Mouse (Mus musculus) 416B (cell line): ENCODE measurements around the gene Gm42688.

ENCODE experiments used
- DNase-seq: peaks from one replicate; pipeline ENCODE4 v3.0.0; 2011; ENCODE audit warnings: low read depth

Gm42688 gene

DNA sequence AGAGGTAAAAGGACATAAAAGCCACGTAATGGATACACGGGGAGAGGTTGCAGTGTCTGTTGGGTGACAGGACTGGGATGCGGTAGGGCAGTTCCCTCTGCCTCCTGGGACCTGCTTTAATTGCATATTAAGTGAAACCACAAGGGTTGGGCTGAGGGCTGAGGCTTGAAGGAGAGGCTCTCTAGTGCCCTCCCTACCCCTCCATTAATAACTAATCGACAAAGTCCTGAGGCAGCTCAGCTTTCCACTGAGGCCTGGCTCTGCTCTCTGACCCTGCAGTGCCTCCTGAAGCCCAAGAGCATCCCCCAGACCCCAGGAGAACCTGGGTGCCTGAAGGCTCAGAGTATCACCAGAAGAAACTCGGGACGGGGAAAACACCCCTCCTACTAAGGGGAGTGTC, 16.9 kb upstream of the Gm42688 start:
- DNase-seq: no peak

DNA sequence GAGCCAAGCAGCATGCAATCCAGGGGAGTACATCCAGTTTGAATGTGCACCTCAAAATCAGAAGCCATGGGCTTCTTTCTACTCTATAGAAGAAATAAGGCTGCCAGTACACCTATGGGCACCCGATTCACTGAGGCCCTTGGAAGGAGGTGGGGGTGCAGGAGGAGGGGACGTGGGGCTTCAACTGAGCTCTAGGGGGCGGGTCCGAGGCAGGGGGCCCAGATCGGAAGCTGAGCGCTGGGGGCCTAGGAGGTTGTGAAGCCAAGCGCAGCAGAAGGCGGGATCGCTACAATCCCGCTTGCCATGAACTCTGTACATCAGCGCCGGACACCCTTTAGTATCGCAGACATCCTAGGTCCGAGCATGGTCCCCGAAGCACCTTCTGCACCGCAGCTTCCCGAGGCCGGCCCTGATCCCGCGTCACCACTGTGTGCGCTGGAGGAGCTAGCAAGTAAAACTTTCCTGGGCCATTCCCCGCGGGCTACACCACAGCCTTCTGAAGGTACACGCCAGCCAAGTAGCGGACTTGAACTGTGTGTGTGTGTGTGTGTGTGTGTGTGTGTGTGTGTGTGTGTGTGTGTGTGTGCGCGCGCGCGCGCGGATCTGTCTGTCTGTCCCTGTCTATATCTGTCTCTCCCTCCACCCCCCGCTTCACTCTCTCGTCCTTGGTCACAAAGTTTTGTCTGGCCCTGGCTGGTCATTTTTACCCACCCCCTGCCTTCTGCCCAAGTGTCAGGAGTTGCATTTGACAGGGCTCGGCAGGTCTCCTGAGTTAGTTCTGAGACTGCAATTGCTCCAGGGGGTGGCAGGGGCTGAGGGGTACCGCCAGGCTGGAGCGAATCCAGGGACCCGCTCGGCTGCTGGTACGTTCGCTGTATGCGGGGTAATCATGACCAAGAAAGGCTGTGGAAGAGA, 15.0 kb upstream of the Gm42688 start, which contains the start of gene Lbx2:
Lbx2 (plus strand) TSS at position 247 of the 915 bp plus-strand sequence.
- no peak for DNase-seq

GRCm38 (mm10) chr6:83087205-83087925, 14.1 kb upstream of the Gm42688 start:
- no peak for DNase-seq

DNA sequence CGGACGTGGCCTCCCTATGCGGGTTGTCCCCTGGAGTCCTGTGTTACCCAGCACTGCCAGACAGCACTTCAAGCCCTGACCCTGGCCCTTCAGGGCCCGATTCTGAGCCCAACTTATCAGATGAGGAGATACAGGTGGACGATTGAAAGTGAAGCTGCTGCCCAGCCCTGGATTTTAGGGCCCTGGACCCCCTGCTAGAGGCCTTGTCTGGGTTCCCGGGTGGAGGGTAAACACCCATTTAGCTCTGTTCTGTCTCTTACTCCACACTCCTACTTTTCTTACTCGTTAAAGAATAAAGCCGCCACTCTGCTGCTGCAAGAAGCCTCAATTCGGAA, 13.5 kb upstream of the Gm42688 start:
- DNase-seq: no peak

GRCm38 (mm10) chr6:83092416-83093127, 8.8 kb upstream of the Gm42688 start:
- DNase-seq: peak; percentile 26

- no peak for DNase-seq
These were observed 5.4 kb upstream of the Gm42688 start for GRCm38 (mm10) chr6:83095968-83096367.

GRCm38 (mm10) chr6:83098411-83098810, 3.0 kb upstream of the Gm42688 start:
- DNase-seq: no peak

DNA sequence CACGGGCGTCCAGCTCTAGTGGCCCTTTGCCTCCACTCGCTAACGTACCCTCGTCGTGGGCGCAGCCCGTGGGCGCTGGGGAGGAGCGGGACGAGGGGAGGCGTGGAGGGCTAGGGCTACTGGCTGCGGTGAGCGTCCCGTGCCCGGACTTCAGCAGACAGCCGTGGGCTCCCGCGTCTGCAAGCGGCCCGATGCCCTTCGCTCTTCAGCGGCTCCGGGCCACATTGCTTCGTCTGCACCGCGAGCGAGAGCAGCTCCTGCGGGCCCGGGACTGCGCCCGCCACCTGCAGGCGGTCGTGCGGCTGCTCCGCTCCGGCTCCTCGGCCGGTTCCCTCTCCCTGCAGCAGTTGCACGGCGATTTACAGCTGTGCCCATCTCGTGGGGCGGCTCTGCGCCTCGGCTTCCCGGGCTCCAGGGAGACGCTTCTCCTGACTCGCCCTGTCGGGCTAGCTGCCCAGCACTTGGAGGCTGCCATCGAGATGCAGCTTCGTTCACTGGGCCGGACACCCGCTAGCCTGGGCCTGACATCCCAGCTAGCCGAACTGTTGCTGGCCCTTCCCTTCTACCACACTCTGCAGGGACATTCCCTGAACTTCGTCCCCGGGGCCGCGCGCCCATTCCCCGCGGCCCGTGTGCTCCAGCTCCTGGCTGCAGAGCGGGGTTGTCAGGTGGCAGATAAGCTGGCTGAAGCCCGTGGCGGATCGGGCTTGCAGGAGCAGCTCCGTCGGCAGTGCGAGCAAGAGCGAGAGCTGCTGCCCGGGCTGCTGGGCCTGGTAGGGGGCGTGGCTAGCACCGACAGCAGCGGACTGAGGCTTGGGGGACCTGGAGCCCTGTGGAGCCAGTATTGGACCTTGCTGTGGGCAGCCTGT, 505 bp downstream of the Gm42688 start:
- peak; percentile 67 for DNase-seq

DNA sequence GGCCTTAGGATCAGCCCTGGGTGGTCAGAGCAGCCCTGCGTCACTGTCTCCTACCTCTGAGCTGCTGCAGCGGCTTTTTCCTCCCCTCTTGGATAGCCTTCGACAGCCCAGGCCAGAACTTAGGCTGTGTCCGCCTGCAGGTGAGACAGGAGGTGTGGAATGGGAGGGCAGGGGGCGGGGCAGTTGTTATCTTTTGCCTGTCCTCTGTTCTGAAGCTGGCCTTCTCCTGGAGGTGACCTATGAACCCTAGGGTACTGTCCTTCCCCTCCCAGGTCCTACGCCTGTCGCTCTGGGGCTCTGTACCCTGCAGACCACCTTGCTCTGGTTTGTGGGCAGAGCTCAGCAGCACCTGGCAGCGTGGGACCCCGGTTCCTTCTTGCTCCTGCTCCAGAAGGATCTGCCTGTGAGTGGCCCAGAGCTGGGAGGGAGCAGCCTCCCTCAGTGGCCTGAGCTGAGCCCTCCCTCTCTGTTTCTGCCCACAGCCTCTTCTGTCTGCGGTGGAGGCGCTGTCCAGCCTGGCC, 1.8 kb downstream of the Gm42688 start:
- DNase-seq: no peak

DNA sequence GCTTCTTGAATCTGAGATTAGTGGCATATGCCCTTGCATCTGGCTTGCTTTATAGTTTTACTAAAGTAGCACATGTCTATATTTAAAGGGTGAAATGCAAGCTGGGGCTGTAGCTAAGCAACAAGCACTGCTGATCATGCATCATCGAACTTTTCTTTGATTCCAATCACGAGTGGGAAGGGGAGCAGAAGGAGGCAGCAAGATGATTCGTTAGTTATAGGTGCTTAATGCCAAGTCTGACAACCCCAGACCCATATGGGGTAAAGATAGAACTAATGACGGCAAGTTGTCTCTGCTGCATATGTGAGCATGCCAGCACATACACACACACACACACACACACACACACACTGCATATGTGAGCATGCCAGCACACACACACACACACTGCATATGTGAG, 2.7 kb downstream of the Gm42688 start:
- no peak for DNase-seq

GRCm38 (mm10) chr6:83107566-83108400, 6.4 kb downstream of the Gm42688 start:
- DNase-seq: peak; percentile 89

- peak; percentile 82 for DNase-seq
These were observed 7.6 kb downstream of the Gm42688 start, which contains the start of gene Mrpl53 for GRCm38 (mm10) chr6:83108762-83109668. Mrpl53 (plus strand) TSS chr6:83109040.

DNA sequence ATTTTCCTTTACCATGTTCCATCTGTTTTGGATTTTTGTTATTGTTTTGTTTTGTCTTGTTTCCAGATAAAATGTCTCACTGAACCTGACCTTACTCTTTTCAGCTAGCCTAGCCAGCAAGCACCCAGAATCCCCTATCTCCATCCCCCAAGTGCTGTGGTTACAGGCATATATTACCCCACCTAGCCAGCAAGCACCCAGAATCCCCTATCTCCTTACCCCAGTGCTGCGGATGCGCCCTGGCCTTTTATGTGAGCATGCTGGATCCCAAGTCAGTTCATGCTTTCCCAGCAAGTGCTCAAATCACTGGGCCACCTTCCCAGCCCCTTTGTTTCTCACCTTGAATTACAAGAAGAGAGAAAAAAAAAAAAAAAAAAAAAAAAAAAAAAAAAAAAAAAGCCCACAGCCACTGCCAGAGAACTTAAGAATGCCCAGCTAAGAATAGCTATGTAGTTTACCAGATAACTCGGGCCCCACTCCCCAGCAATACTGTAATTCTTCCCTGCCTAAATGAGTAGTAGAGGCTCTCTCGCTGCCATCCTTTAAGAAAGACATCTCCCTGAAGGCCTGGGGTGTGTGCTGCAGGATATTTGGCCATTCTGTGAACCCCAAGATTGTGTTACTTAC, 10.2 kb downstream of the Gm42688 start:
- no peak for DNase-seq

DNA sequence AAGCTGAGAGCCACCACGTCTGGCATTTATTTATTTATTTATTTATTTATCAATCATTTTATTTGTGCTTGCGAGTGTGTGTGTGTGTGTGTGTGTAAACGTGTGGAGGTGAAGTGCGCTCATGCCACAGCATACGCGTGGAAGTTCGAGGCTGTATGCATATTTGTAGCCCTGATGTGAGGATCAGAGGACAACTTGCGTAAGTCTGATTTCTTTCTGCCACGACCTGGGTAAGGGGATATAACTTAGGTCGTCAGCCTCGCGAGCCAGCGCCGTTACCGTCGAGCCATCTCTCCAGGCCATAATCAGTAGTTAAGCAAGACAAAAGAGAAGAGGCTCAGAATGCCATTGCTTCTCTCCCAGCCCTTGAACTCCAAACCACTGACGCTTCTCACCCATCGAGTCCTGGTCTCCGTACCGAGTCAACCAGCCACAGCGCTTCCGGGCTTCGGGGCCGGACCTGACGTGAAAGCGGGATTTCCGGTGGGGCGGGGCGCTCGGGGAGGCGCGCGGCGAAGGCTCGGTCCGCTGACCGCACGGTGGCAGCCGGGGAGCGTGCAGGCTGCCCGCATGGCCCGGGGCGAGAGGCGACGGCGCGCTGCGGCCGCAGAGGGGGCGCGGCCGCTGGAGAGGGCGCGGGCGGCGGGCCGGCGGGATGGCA, 13.7 kb downstream of the Gm42688 start, which contains the start of gene Mogs:
Mogs (plus strand) TSS at position 486 of the 661 bp plus-strand sequence.
- peak; percentile 91 for DNase-seq

GRCm38 (mm10) chr6:83115682-83116372, 14.4 kb downstream of the Gm42688 start:
- DNase-seq: peak; percentile 35

DNA sequence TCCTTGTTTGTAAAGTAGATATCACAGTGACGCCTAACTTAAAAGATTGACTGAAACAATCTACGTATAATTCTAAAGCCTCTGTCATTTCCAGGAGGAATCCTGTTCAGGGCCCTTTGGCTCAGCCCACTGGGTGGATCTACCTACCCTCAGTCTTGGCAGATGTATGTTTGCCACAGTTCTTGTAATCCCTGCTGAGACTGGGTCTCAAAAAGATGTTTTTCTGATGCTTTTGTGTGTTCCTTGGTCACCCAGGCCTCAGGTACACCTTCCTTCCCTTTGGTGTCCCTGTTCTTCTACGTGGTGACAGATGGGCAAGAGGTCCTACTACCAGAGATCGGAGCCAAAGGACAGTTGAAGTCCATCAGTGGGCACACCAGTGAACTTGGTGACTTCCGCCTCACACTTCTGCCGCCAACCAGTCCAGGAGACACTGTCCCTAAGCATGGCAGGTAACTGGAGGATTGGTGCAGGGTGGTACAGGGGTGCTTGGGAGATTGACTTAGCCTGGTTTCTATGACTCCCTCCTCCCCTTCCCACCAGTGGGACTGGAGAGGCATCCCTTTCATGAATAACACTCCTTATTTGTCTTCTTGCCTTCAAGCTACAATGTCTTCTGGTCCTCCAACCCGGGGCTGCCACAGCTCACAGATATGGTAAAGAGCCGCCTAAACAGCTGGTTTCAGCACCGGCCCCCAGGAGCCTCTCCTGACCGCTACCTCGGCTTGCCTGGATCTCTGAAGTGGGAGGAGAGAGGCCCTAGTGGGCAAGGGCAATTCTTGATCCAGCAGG, 15.2 kb downstream of the Gm42688 start:
- no peak for DNase-seq

- DNase-seq: no peak
These were observed 15.7 kb downstream of the Gm42688 start for GRCm38 (mm10) chr6:83117165-83117438.
